Mouse (Mus musculus): ENCODE data around the gene Srcin1.

Gene Srcin1

GRCm38 (mm10) chr11:97534442-97535307 is 41.3 kb downstream of the Srcin1 start:
- no peak for DNase-seq (ENCODE audit: low spot score)

GRCm38 (mm10) chr11:97533653-97534052 is 42.3 kb downstream of the Srcin1 start:
- DNase-seq (ENCODE audit: low spot score): no peak

GRCm38 (mm10) chr11:97532950-97533582 is 42.9 kb downstream of the Srcin1 start:
- no peak for DNase-seq (ENCODE audit: low spot score)

- DNase-seq (ENCODE audit: low spot score): no peak
Observed at GRCm38 (mm10) chr11:97532354-97532753, 43.6 kb downstream of the Srcin1 start.

- DNase-seq (ENCODE audit: low spot score): peak; percentile 91
Observed at GRCm38 (mm10) chr11:97531381-97532260, 44.4 kb downstream of the Srcin1 start.

- no peak for DNase-seq (ENCODE audit: low spot score)
Observed at GRCm38 (mm10) chr11:97530961-97531360, 45.0 kb downstream of the Srcin1 start.

GRCm38 (mm10) chr11:97530069-97530468 is 45.9 kb downstream of the Srcin1 start:
- no peak for DNase-seq (ENCODE audit: low spot score)

- DNase-seq (ENCODE audit: low spot score): no peak
Observed at GRCm38 (mm10) chr11:97528282-97528808, 47.6 kb downstream of the Srcin1 start.

GRCm38 (mm10) chr11:97525313-97525712 is 50.7 kb downstream of the Srcin1 start:
- DNase-seq (ENCODE audit: low spot score): peak; percentile 71

- DNase-seq (ENCODE audit: low spot score): no peak
Observed at GRCm38 (mm10) chr11:97524306-97524705, 51.7 kb downstream of the Srcin1 start.

GRCm38 (mm10) chr11:97523827-97524261 is 52.1 kb downstream of the Srcin1 start:
- peak; percentile 62 for DNase-seq (ENCODE audit: low spot score)

GRCm38 (mm10) chr11:97523107-97523506 is 52.9 kb downstream of the Srcin1 start:
- no peak for DNase-seq (ENCODE audit: low spot score)

GRCm38 (mm10) chr11:97521741-97522474 is 54.1 kb downstream of the Srcin1 start:
- DNase-seq (ENCODE audit: low spot score): peak; percentile 50

GRCm38 (mm10) chr11:97520541-97520940 is 55.4 kb downstream of the Srcin1 start:
- no peak for DNase-seq (ENCODE audit: low spot score)

GRCm38 (mm10) chr11:97513066-97513465 is 62.9 kb downstream of the Srcin1 start:
- no peak for DNase-seq (ENCODE audit: low spot score)

GRCm38 (mm10) chr11:97512511-97512910 is 63.5 kb downstream of the Srcin1 start:
- DNase-seq (ENCODE audit: low spot score): no peak

- no peak for DNase-seq (ENCODE audit: low spot score)
Observed at GRCm38 (mm10) chr11:97511661-97512369, 64.2 kb downstream of the Srcin1 start.

GRCm38 (mm10) chr11:97510966-97511660 is 64.9 kb downstream of the Srcin1 start:
- peak; percentile 73 for DNase-seq (ENCODE audit: low spot score)

- DNase-seq (ENCODE audit: low spot score): no peak
Observed at GRCm38 (mm10) chr11:97509715-97510485, 66.1 kb downstream of the Srcin1 start.

Data from ovary, postnatal 36 days (tissue).